Comparison of ENCODE assay signal across 17 mouse cellular contexts in genomic region chr9:107482770-107483169, GRCm38 (mm10). TPM values are rescaled to one million over a fixed set of nuclear protein-coding genes. Genes with fewer than 3 reads are reported as not detected.
A peak's percentile ranks its signal among the peaks of the same experiment; 100 is the strongest.
DNase-seq lines count a peak whose midpoint lies in the region; ATAC-seq and TF ChIP-seq lines count a peak whose summit lies in the region.
"Had no signal": no experiment of that assay in that cellular context is flagged by ENCODE, and none has a peak within 500 bp of the region (broad histone marks: within the 10 kb centered on the region; RNA-seq: fewer than 3 reads in every experiment).

No protein-coding gene starts in this region.

- no peak for TF ChIP-seq POLR2A in lung, adult 2 months (IDR thresholded peaks at IDR 0.05; ENCODE audit: borderline replicate concordance, extremely low read depth, low read depth, low read length)

- H3K36me3 ChIP-seq in hindbrain, postnatal 0 days (ENCODE audit: insufficient read depth, low read length), result no peaks in the 10 kb centered on the region
- H3K36me3 ChIP-seq in hindbrain, embryonic 10.5 days, result no peaks in the 10 kb centered on the region
- H3K36me3 ChIP-seq in lung, postnatal 0 days (ENCODE audit: insufficient read depth, low read length), result no peaks in the 10 kb centered on the region
- H3K36me3 ChIP-seq in E14TG2a.4 (ENCODE audit: insufficient read depth, low read length), result no peaks in the 10 kb centered on the region
- H3K36me3 ChIP-seq in liver, postnatal 0 days (replicated peaks; ENCODE audit: insufficient read depth, low read length), result no peaks in the 10 kb centered on the region
- H3K36me3 ChIP-seq: forebrain, embryonic 15.5 days; hindbrain, embryonic 15.5 days; limb, embryonic 15.5 days; neural tube, embryonic 12.5 days had no signal

- no peak overlapping the region for H3K27ac ChIP-seq in hindbrain, postnatal 0 days
- no peak overlapping the region for H3K27ac ChIP-seq in hindbrain, embryonic 10.5 days
- no peak overlapping the region for H3K27ac ChIP-seq in lung, postnatal 0 days (ENCODE audit: low read length)
- H3K27ac ChIP-seq in liver, postnatal 0 days (ENCODE audit: low read depth), result no peak overlapping the region
- H3K27ac ChIP-seq: forebrain, embryonic 15.5 days; hindbrain, embryonic 15.5 days; limb, embryonic 15.5 days; neural tube, embryonic 12.5 days had no signal

- no peak for ATAC-seq in hindbrain, postnatal 0 days
- ATAC-seq in lung, postnatal 0 days, result no peak
- no peak for ATAC-seq in liver, postnatal 0 days
- ATAC-seq: forebrain, embryonic 15.5 days had no signal

- no peak overlapping the region for H3K4me2 ChIP-seq in hindbrain, postnatal 0 days (ENCODE audit: low read depth, low read length)
- no peak overlapping the region for H3K4me2 ChIP-seq in lung, postnatal 0 days (replicated peaks; ENCODE audit: low read depth, low read length)
- H3K4me2 ChIP-seq in liver, postnatal 0 days (ENCODE audit: low read depth, low read length), result no peak overlapping the region
- H3K4me2 ChIP-seq: forebrain, embryonic 15.5 days; heart, embryonic 11.5 days; hindbrain, embryonic 15.5 days; limb, embryonic 15.5 days; neural tube, embryonic 12.5 days had no signal

- TF ChIP-seq CTCF in hindbrain, postnatal 0 days (IDR thresholded peaks at IDR 0.05; ENCODE audit: low read depth), result peak; percentile 22; the same call in 1 of the 2 replicates
- peak; percentile 15 for TF ChIP-seq CTCF in lung, postnatal 0 days (IDR thresholded peaks at IDR 0.05)
- TF ChIP-seq CTCF in lung, adult 2 months (IDR thresholded peaks at IDR 0.05; ENCODE audit: insufficient read depth, low read length), result no peak
- TF ChIP-seq CTCF in E14TG2a.4 (conservative IDR thresholded peaks at IDR 0.05; ENCODE audit: low read length), result peak; percentile 39
- TF ChIP-seq CTCF in liver, postnatal 0 days (IDR thresholded peaks at IDR 0.05; ENCODE audit: low read depth), result peak; percentile 42; the same call in 1 of the 2 replicates

- no peak for DNase-seq in hindbrain, postnatal 0 days (ENCODE audit: low spot score)
- DNase-seq in hindbrain, embryonic 10.5 days (ENCODE audit: low spot score), result no peak
- no peak for DNase-seq in lung, postnatal 0 days (ENCODE audit: low spot score)
- no peak for DNase-seq in lung, adult 2 months
- no peak for DNase-seq in liver, postnatal 0 days
- no peak for DNase-seq in thymus, postnatal 10 days (ENCODE audit: low spot score in 2 of 2)
- DNase-seq: heart, postnatal 14 days; kidney, adult 2 months; kidney, postnatal 36 days; lung, postnatal 10 days had no signal

- H3K4me1 ChIP-seq in hindbrain, postnatal 0 days (ENCODE audit: insufficient read depth, low read length), result peaks cover 28% of the 10 kb centered on the region
- H3K4me1 ChIP-seq in hindbrain, embryonic 10.5 days (replicated peaks), result peaks cover 75% of the 10 kb centered on the region
- H3K4me1 ChIP-seq in lung, postnatal 0 days (ENCODE audit: insufficient read depth, low read depth, low read length), result no peaks in the 10 kb centered on the region
- H3K4me1 ChIP-seq in lung, adult 2 months (ENCODE audit: control insufficient read depth, insufficient read depth, low read length), result no peaks in the 10 kb centered on the region
- peaks cover 60% of the 10 kb centered on the region for H3K4me1 ChIP-seq in E14TG2a.4 (replicated peaks; ENCODE audit: low read depth, low read length)
- no peaks in the 10 kb centered on the region for H3K4me1 ChIP-seq in liver, postnatal 0 days (ENCODE audit: insufficient read depth)
- H3K4me1 ChIP-seq: megakaryocyte, embryonic 14.5 days had no signal

- H3K9me3 ChIP-seq in hindbrain, postnatal 0 days (ENCODE audit: low read length), result no peaks in the 10 kb centered on the region
- H3K9me3 ChIP-seq in hindbrain, embryonic 10.5 days, result no peaks in the 10 kb centered on the region
- no peaks in the 10 kb centered on the region for H3K9me3 ChIP-seq in lung, postnatal 0 days (ENCODE audit: low read length)
- H3K9me3 ChIP-seq in E14TG2a.4 (ENCODE audit: low read length), result no peaks in the 10 kb centered on the region
- H3K9me3 ChIP-seq in liver, postnatal 0 days (ENCODE audit: low read length), result no peaks in the 10 kb centered on the region
- H3K9me3 ChIP-seq: forebrain, embryonic 15.5 days; hindbrain, embryonic 15.5 days; limb, embryonic 15.5 days; megakaryocyte, embryonic 14.5 days; neural tube, embryonic 12.5 days had no signal

- no peak for TF ChIP-seq EP300 in lung, postnatal 0 days (IDR thresholded peaks at IDR 0.05)
- no peak for TF ChIP-seq EP300 in liver, postnatal 0 days (IDR thresholded peaks at IDR 0.05; ENCODE audit: low read depth)

- no peaks in the 10 kb centered on the region for H3K27me3 ChIP-seq in hindbrain, postnatal 0 days (ENCODE audit: insufficient read depth, low read length)
- H3K27me3 ChIP-seq in hindbrain, embryonic 10.5 days (ENCODE audit: insufficient read depth, poor library complexity, severe bottlenecking), result peaks cover 24% of the 10 kb centered on the region; the same call in 1 of the 2 replicates
- H3K27me3 ChIP-seq in lung, postnatal 0 days (replicated peaks; ENCODE audit: insufficient read depth, low read length), result no peaks in the 10 kb centered on the region
- H3K27me3 ChIP-seq in E14TG2a.4 (ENCODE audit: insufficient read depth, low read length), result peaks cover 14% of the 10 kb centered on the region
- H3K27me3 ChIP-seq in liver, postnatal 0 days (ENCODE audit: insufficient read depth, low read length), result peaks cover 10% of the 10 kb centered on the region; the same call in 1 of the 2 replicates
- H3K27me3 ChIP-seq: forebrain, embryonic 15.5 days; hindbrain, embryonic 15.5 days; neural tube, embryonic 12.5 days had no signal

- 85% methylated on average over 4 of the region's 4 CpGs for WGBS in hindbrain, postnatal 0 days
- 87% methylated on average over 4 of the region's 4 CpGs for WGBS in hindbrain, embryonic 10.5 days
- 76% methylated on average over 4 of the region's 4 CpGs for WGBS in lung, postnatal 0 days
- 77% methylated on average over 4 of the region's 4 CpGs for WGBS in lung, adult 2 months
- 64% methylated on average over 4 of the region's 4 CpGs for WGBS in liver, postnatal 0 days (ENCODE audit: insufficient replicate concordance)

- no peak overlapping the region for H3K9ac ChIP-seq in hindbrain, postnatal 0 days (replicated peaks; ENCODE audit: low read length)
- no peak overlapping the region for H3K9ac ChIP-seq in lung, postnatal 0 days (replicated peaks; ENCODE audit: low read depth)
- H3K9ac ChIP-seq in liver, postnatal 0 days (replicated peaks), result no peak overlapping the region
- H3K9ac ChIP-seq: forebrain, embryonic 15.5 days; hindbrain, embryonic 15.5 days; limb, embryonic 15.5 days; neural tube, embryonic 12.5 days had no signal

- H3K4me3 ChIP-seq in hindbrain, postnatal 0 days (ENCODE audit: low read length), result no peak overlapping the region
- H3K4me3 ChIP-seq in hindbrain, embryonic 10.5 days, result no peak overlapping the region
- H3K4me3 ChIP-seq in lung, postnatal 0 days (ENCODE audit: low read depth, low read length), result no peak overlapping the region
- H3K4me3 ChIP-seq in lung, adult 2 months (replicated peaks; ENCODE audit: extremely low read depth, low read depth, low read length), result no peak overlapping the region
- H3K4me3 ChIP-seq in E14TG2a.4 (replicated peaks; ENCODE audit: low read length), result no peak overlapping the region
- no peak overlapping the region for H3K4me3 ChIP-seq in liver, postnatal 0 days (ENCODE audit: low read depth, low read length)
- H3K4me3 ChIP-seq: forebrain, embryonic 15.5 days; hindbrain, embryonic 15.5 days; limb, embryonic 15.5 days; megakaryocyte, embryonic 14.5 days; neural tube, embryonic 12.5 days had no signal

RNA-seq across cellular contexts. Expression of gene Tmem115, which starts 51.0 kb away (rescaled TPM):
- total RNA-seq in hindbrain, postnatal 0 days (2014; rRNA removed), result 72.6 and 78.4 TPM in 2 replicates
- 51.6 and 52.3 TPM in 2 replicates for polyA plus RNA-seq in hindbrain, postnatal 0 days (2015; fragmentation: Nextera tagmentation; extraction: Ambion mirVana)
- 36.5 and 44.8 TPM in 2 replicates for polyA plus RNA-seq in hindbrain, embryonic 10.5 days (2016; fragmentation: Nextera tagmentation; extraction: Ambion mirVana)
- 48.4 and 48.5 TPM in 2 replicates for polyA plus RNA-seq in lung, postnatal 0 days (2015; fragmentation: Nextera tagmentation; extraction: Ambion mirVana)
- 57.6 and 59.4 TPM in 2 replicates for polyA plus RNA-seq in lung, adult 2 months (2012; rRNA removed)
- polyA plus RNA-seq in liver, postnatal 0 days (2015; fragmentation: Nextera tagmentation; extraction: Ambion mirVana), result 15.7 and 17.9 TPM in 2 replicates

RNA-seq across cellular contexts. Expression of gene Cyb561d2, which starts 59.2 kb away (rescaled TPM):
- total RNA-seq in hindbrain, postnatal 0 days (2014; rRNA removed), result 56.5 and 69.3 TPM in 2 replicates
- 52.9 and 53.5 TPM in 2 replicates for polyA plus RNA-seq in hindbrain, postnatal 0 days (2015; fragmentation: Nextera tagmentation; extraction: Ambion mirVana)
- polyA plus RNA-seq in hindbrain, embryonic 10.5 days (2016; fragmentation: Nextera tagmentation; extraction: Ambion mirVana), result 25.1 and 25.9 TPM in 2 replicates
- 29.7 and 34.7 TPM in 2 replicates for polyA plus RNA-seq in lung, postnatal 0 days (2015; fragmentation: Nextera tagmentation; extraction: Ambion mirVana)
- 35.6 and 37.1 TPM in 2 replicates for polyA plus RNA-seq in lung, adult 2 months (2012; rRNA removed)
- polyA plus RNA-seq in liver, postnatal 0 days (2015; fragmentation: Nextera tagmentation; extraction: Ambion mirVana), result 18.5 and 19.6 TPM in 2 replicates

RNA-seq across cellular contexts. Expression of gene Nprl2, which starts 59.3 kb away (rescaled TPM):
- total RNA-seq in hindbrain, postnatal 0 days (2014; rRNA removed), result 58.6 and 70.5 TPM in 2 replicates
- 53.0 and 54.6 TPM in 2 replicates for polyA plus RNA-seq in hindbrain, postnatal 0 days (2015; fragmentation: Nextera tagmentation; extraction: Ambion mirVana)
- 39.2 and 45.7 TPM in 2 replicates for polyA plus RNA-seq in hindbrain, embryonic 10.5 days (2016; fragmentation: Nextera tagmentation; extraction: Ambion mirVana)
- 24.7 and 28.0 TPM in 2 replicates for polyA plus RNA-seq in lung, postnatal 0 days (2015; fragmentation: Nextera tagmentation; extraction: Ambion mirVana)
- 24.8 and 31.3 TPM in 2 replicates for polyA plus RNA-seq in lung, adult 2 months (2012; rRNA removed)
- polyA plus RNA-seq in liver, postnatal 0 days (2015; fragmentation: Nextera tagmentation; extraction: Ambion mirVana), result 8.5 TPM in 2 replicates
